Mouse (Mus musculus) stomach, embryonic 16.5 days (tissue): ENCODE measurements at regions not wholly inside any gene's neighbourhood (a gene's known extent, or its start where the extent isn't known, plus 50 kb on each side); places are given as distances from the start of the nearest gene placed in this dataset.

ENCODE experiments used
- ATAC-seq: fragments of 200-750 bp; cut with Nextera tagmentation; 2 replicates; pipeline ENCODE4 v1.8.0; 2017; ENCODE audit warnings: moderate number of reproducible peaks, moderate TSS enrichment; ENCODE audit not compliant: insufficient read depth, low FRiP score
- H3K27ac ChIP-seq: fragments of 300-500 bp; sonication (generic); 2 replicates; pipeline ENCODE4 v1.5.1; 2014; ENCODE audit warnings: low read length
- H3K27me3 ChIP-seq: fragments of 300-500 bp; sonication (generic); 2 replicates; pipeline ENCODE4 v1.6.1; 2014; ENCODE audit warnings: low read length, control low read depth, mixed read lengths; ENCODE audit not compliant: control insufficient read depth, insufficient read depth
- H3K36me3 ChIP-seq: fragments of 300-500 bp; sonication (generic); 2 replicates; pipeline ENCODE4 v1.6.1; 2014; ENCODE audit warnings: low read length; ENCODE audit not compliant: control insufficient read depth, insufficient read depth
- H3K4me1 ChIP-seq: fragments of 300-500 bp; sonication (generic); 2 replicates; pipeline ENCODE4 v1.6.1; 2014; ENCODE audit warnings: low read length, control low read depth, mixed read lengths; ENCODE audit not compliant: control insufficient read depth, insufficient read depth
- H3K4me2 ChIP-seq: fragments of 300-500 bp; sonication (generic); 2 replicates; pipeline ENCODE4 v1.6.1; 2014; ENCODE audit warnings: low read depth, low read length, mixed read lengths
- H3K4me3 ChIP-seq: fragments of 300-500 bp; sonication (generic); replicated peaks from 2 replicates; pipeline ENCODE4 v1.5.1; 2014; ENCODE audit warnings: mild to moderate bottlenecking, low read length
- H3K9ac ChIP-seq: fragments of 300-500 bp; sonication (generic); 2 replicates; pipeline ENCODE4 v1.6.1; 2014; ENCODE audit warnings: low read length
- H3K9me3 ChIP-seq: fragments of 300-500 bp; sonication (generic); replicated peaks from 2 replicates; pipeline ENCODE4 v1.6.1; 2016; ENCODE audit warnings: low read length, control low read depth; ENCODE audit not compliant: control insufficient read depth
- WGBS: fragments of 180-500 bp; shearing (Covaris S2); extraction: QIAGEN DNeasy Blood & Tissue Kit; methylation state at CpG from one replicate; pipeline ENCODE4 v1.1.7; 2014; 5-methylcytosine and 5-hydroxymethylcytosine counted together

DNA sequence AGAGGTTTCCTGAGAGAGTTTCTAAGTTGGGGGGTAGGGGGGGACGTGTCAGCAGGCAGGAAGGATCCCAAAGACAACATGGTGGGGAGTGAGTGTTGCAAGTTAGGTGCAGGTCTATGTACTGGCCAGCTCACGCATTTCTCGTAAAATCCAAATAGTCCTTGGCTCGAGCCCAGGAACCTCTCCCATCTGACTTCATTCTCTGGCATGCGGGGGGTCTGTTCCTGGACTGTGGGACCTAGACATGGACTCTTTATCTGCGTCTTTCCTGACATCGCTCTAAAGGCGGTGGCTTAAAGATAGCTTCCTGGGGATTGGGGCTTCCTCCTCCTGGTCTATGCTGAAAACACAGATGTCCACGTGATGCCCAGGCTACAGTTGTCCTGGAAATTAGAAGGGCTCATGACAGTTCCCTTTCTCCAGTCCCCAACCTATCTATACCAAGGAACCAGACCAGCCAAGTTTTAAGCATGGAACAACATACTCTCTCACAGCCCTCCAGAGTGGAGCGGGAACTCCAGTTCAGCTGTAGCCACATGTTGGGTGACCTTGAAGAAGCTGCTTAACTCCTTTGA is 93.7 kb upstream of the Zmiz1 start:
- Histone ChIP-seq H3K36me3 (no peaks in the 10 kb centered on the region), H3K4me1 (peaks cover 10% of the 10 kb centered on the region; the same call in 1 of the 2 replicates), H3K27ac (no peak overlapping the region), H3K9ac (no peak overlapping the region), H3K4me2 (no peak overlapping the region), H3K9me3 (no peaks in the 10 kb centered on the region), H3K4me3 (no peak overlapping the region), H3K27me3 (no peaks in the 10 kb centered on the region)
- ATAC-seq, result peak; percentile 16; the same call in 1 of the 2 replicates
- WGBS, result 52% methylated on average over 10 of the region's 10 CpGs

DNA sequence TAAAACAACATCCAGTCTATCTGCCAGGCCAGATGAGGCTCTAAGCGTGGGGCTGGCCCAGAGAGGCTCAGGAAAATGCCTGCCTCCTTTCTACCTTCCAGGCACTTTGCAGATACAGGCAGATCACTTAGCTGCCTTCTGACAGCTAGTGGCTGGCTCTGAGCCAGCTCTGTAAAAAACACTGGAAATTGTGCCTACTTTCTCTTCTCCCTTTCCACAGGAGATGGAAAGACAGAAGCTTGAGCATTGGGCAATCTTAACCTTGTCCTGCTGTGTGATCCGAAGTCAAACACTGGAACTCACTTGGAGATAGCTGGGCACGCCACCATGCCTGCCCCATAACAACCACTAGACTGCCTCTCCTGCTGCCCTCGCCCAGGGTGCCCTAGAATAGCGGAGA is 93.0 kb upstream of the Zmiz1 start:
- H3K4me3 ChIP-seq, result no peak overlapping the region
- H3K36me3 ChIP-seq, result no peaks in the 10 kb centered on the region
- 70% methylated on average over 5 of the region's 5 CpGs for WGBS
- H3K27ac ChIP-seq, result no peak overlapping the region
- no peaks in the 10 kb centered on the region for H3K27me3 ChIP-seq
- H3K9ac ChIP-seq, result no peak overlapping the region
- peaks cover 9% of the 10 kb centered on the region; the same call in 1 of the 2 replicates for H3K4me1 ChIP-seq
- no peak overlapping the region for H3K4me2 ChIP-seq
- no peaks in the 10 kb centered on the region for H3K9me3 ChIP-seq
- no peak for ATAC-seq

DNA sequence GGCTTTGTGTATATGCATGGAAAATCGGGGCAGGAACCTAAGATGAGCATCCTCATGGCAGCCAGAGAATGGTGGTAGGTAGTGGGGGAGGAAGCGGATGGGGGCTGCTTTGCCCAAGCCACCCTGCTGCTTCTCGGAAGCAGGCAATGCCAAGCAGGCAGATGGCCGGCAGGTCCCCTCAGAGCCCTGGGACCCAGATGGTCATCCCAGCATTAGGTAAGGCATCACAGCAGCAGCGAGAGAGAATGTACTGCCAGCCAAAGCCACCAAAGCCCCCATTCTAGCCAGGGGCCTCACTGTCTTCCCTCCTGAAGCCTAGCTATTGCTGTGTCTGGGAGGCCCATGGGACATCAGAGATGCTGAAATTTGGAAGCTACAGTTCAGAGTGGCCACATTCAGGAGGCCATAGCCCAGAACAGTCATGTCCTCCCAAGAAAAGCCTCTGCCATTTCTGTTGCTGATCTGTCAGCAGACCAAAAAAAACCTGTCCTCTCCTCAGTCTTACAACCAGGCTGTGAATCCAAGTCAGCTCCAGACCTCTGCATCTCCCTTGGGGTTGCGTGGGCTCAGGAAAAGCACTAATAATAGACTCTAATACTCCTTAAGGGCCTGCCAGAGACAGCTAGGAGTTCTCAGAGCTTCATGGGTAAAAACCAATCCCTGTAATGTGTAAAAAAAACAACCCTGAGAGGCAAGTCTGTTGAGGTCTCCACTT is 88.5 kb upstream of the Zmiz1 start:
- 85% methylated on average over 6 of the region's 6 CpGs for WGBS
- Histone ChIP-seq H3K4me1 (peaks cover 2% of the 10 kb centered on the region; the same call in 1 of the 2 replicates), H3K27ac (no peak overlapping the region), H3K4me2 (no peak overlapping the region), H3K9ac (no peak overlapping the region), H3K36me3 (no peaks in the 10 kb centered on the region), H3K4me3 (no peak overlapping the region), H3K9me3 (no peaks in the 10 kb centered on the region), H3K27me3 (no peaks in the 10 kb centered on the region)
- no peak for ATAC-seq

DNA sequence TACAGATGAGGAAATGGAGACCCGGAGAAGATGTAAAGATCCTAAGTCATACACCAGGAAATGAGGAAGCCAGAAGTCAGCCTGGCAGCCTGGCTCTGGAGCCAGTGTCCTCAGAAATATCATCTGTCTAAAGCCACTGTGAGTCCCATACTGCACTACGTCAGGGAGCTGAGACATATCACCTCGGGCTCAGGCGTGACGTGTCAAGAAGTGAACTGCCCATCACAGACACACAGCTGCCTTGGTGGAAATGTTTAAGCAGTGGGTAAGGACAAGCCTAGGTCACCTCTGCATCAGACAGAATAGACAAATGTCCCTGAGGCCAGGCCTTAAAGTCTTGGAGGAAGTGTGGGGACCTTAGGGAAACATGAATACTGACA is 88.0 kb upstream of the Zmiz1 start:
- no peak for ATAC-seq
- WGBS, result 65% methylated on average over 5 of the region's 5 CpGs
- no peak overlapping the region for H3K4me2 ChIP-seq
- H3K36me3 ChIP-seq, result no peaks in the 10 kb centered on the region
- no peak overlapping the region for H3K9ac ChIP-seq
- no peaks in the 10 kb centered on the region for H3K9me3 ChIP-seq
- H3K27ac ChIP-seq, result no peak overlapping the region
- H3K4me3 ChIP-seq, result no peak overlapping the region
- no peaks in the 10 kb centered on the region for H3K27me3 ChIP-seq
- no peaks in the 10 kb centered on the region for H3K4me1 ChIP-seq

DNA sequence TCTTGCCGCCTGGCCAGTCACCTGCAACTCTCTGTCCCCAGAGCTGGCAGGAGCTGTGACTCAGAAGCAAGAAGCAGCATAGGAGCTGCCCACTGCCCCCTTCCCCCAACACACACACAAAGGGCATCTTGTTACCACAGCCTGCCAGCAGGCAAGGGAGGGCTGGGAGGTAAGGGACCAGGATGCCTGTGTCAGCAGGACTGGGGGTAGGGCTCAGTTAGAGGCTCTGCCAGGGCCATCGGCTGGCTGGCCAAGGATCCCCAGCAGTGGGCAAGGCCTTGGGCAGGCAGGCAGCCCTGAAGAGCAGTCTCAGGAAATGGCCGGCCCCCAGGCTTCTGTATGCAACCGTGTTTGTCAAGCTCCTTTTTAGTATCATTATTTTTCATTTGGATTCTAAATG is 87.3 kb upstream of the Zmiz1 start:
- no peak overlapping the region for H3K27ac ChIP-seq
- 48% methylated on average over 4 of the region's 4 CpGs for WGBS

DNA sequence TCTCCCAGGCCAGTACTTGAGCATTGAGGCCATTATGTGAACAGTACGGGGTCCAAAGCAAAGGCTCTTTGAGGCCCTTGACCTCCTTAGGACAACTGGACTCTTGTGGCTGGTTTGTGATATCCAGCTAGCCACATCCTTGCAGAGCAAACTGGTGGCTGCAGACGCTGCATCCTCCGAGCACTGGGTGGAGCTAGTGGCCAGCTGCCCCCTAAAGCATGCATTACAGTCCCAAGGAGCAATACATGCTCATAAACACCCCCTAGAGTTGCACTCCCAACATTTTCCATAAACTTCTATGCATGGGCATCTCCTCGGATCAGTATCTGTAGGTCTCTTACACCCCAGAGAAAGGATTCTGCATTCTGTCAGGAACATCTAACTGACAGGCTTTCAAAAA is 86.4 kb upstream of the Zmiz1 start:
- no peaks in the 10 kb centered on the region for H3K27me3 ChIP-seq
- 70% methylated on average over 4 of the region's 4 CpGs for WGBS
- H3K4me1 ChIP-seq, result peaks cover 7% of the 10 kb centered on the region
- H3K9ac ChIP-seq, result no peak overlapping the region
- H3K36me3 ChIP-seq, result no peaks in the 10 kb centered on the region
- no peak overlapping the region for H3K27ac ChIP-seq
- no peaks in the 10 kb centered on the region for H3K9me3 ChIP-seq
- H3K4me3 ChIP-seq, result no peak overlapping the region
- no peak overlapping the region for H3K4me2 ChIP-seq
- ATAC-seq, result no peak

More for the DNA sequence above, 87.3 kb upstream of the Zmiz1 start:
- Histone ChIP-seq H3K27me3 (no peaks in the 10 kb centered on the region), H3K4me3 (no peak overlapping the region), H3K9ac (no peak overlapping the region), H3K9me3 (no peaks in the 10 kb centered on the region), H3K4me2 (no peak overlapping the region), H3K36me3 (no peaks in the 10 kb centered on the region), H3K4me1 (no peaks in the 10 kb centered on the region)
- peak; percentile 77; the same call in 1 of the 2 replicates for ATAC-seq

DNA sequence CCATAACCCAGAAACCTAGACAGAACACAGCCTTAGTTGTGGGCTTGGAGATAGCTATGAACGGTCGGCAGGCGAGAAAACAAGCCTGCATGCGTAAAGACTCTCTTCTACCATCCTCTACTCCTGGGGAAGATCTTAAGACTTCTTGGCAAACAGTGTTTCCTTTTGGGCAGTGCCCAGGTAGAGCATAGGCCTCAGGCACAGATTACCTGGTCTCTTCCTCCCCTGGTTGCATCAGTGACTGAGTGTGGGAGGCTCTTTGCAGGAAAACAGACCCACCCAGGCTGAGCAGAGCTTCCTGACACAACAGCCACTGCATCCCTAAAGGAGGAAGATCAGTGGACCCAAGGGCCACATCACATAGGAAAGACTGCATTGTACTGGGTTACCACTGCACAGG is 85.8 kb upstream of the Zmiz1 start:
- 90% methylated on average over 4 of the region's 4 CpGs for WGBS
- no peak overlapping the region for H3K4me3 ChIP-seq
- H3K27ac ChIP-seq, result no peak overlapping the region
- no peaks in the 10 kb centered on the region for H3K27me3 ChIP-seq
- H3K36me3 ChIP-seq, result no peaks in the 10 kb centered on the region
- no peak for ATAC-seq
- peaks cover 7% of the 10 kb centered on the region for H3K4me1 ChIP-seq
- H3K9me3 ChIP-seq, result no peaks in the 10 kb centered on the region
- no peak overlapping the region for H3K4me2 ChIP-seq
- H3K9ac ChIP-seq, result no peak overlapping the region

DNA sequence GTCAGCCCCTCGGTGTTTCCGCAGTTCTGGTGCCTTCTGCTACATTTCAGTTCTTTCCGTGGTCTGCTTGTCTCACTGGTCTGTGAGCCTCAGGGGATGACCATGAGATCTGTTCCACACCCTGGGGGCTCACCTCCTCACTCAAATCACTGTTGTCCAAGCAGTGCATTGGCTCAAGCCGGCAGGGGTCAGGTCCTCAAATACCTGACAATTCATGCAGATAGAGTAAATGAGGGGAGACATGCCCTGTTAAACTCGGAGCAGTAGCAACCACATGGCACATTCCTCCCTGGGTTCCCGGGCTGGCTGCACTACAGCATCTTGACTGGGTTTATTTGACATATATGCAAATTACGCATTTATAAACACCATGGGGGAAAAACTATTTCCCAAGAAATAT is 84.0 kb upstream of the Zmiz1 start:
- Histone ChIP-seq H3K9me3 (no peaks in the 10 kb centered on the region), H3K27me3 (no peaks in the 10 kb centered on the region), H3K4me2 (no peak overlapping the region), H3K27ac (no peak overlapping the region), H3K4me3 (no peak overlapping the region), H3K4me1 (peaks cover 16% of the 10 kb centered on the region), H3K9ac (no peak overlapping the region), H3K36me3 (no peaks in the 10 kb centered on the region)
- no peak for ATAC-seq
- WGBS, result 74% methylated on average over 7 of the region's 7 CpGs

DNA sequence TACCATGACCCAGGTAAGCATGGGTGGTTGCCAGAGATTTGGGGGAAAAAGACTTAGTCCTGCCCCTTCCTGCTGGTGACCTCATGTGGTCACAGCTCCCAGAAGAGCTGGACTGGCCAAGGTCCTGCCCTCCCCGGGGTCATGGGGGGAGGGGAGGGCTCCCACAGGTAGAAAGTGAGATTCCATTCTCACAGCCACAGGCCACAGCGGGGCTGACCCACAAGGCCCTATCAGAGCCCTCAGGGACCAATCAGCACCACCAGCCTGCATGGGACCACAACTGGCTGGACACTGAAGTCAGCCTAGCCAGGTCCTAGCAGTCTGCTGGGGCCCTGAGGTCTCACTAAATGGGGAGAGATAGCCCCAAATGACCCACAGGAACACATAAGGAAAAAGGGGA is 81.9 kb upstream of the Zmiz1 start:
- Histone ChIP-seq H3K27ac (peak overlapping the region; percentile 98), H3K9ac (peak overlapping the region; percentile 81), H3K36me3 (no peaks in the 10 kb centered on the region), H3K4me3 (no peak overlapping the region), H3K27me3 (no peaks in the 10 kb centered on the region), H3K4me1 (peaks cover 16% of the 10 kb centered on the region), H3K4me2 (peak overlapping the region; percentile 74), H3K9me3 (no peaks in the 10 kb centered on the region)
- 24% methylated on average over 2 of the region's 2 CpGs for WGBS
- ATAC-seq, result no peak
